Mouse (Mus musculus) testis, adult 2 months (tissue): ENCODE data around the gene Dazap1.

Source experiments
- CTCF ChIP-seq: fragments of 200-500 bp; IDR thresholded peaks from 2 replicates; pipeline ENCODE4 v1.5.1; 2012; ENCODE audit warnings: low read depth, mild to moderate bottlenecking, inconsistent platforms, low read length, moderate library complexity; ENCODE audit not compliant: control insufficient read depth, insufficient read depth, insufficient replicate concordance
- POLR2A ChIP-seq: fragments of 200-500 bp; IDR thresholded peaks from 2 replicates; pipeline ENCODE4 v1.6.1; 2012; ENCODE audit warnings: low read depth, mild to moderate bottlenecking, inconsistent platforms, low read length, moderate library complexity; ENCODE audit not compliant: control insufficient read depth

GRCm38 (mm10) chr10:80252493-80253274, 8.6 kb upstream of the Dazap1 start:
- no peak for TF ChIP-seq CTCF
- no peak for TF ChIP-seq POLR2A
